Mouse (Mus musculus) cerebellum, adult 9-10 months (tissue): ENCODE results near the gene Olfr1454.

Experiments
- DNase-seq: peaks from one replicate; pipeline ENCODE4 v3.0.0; 2022

Olfr1454 gene

DNA sequence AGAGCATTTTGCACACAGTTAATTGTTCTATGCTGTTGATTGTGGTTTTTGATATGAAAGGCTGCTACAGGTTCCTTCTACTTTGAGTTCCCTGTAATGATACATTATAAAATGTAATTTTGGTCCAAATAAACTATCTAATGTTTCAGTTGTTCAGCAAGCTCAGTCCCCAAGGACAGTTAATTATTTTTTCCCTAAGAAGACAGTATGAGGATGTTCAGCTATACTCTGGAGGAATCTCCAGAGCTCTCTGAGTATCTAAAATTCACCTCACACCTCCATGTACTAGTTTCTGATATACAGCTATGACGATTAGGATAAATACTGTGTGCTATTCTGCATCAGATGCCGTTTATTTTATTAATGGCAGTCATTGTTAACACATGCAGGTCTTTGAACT lies at the start of gene Olfr1454:
Olfr1454 (plus strand) TSS at position 301 of the 400 bp plus-strand sequence.
- no peak for DNase-seq

- no peak for DNase-seq
These were observed 32.2 kb upstream of the Olfr1454 start, which contains the start of gene Olfr1453 for GRCm38 (mm10) chr19:13028227-13028626. TSS of gene Olfr1453 (minus strand) at chr19:13028327.

GRCm38 (mm10) chr19:13093908-13094307 lies 33.5 kb downstream of the Olfr1454 start:
- DNase-seq: no peak

DNA sequence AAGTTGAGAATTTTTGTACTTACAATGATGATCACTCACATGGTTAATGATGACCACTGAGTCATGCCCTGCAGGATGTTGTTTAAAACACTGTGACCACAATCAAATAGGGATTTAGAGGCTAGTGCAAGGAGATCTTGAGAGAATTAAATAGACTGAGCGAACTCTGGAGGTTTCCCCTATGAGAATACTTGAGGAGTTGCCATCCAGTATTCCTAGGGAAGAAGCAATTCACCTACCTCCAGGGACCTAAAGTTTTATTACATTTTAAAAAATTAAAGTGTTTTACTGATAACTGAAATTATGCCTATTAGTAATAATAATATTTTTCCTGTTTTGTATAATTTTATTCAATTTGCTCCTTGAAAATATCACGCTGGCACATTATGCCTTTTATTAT lies 37.4 kb downstream of the Olfr1454 start, which contains the start of gene Olfr1457:
Olfr1457 (minus strand) TSS at position 101 of the 400 bp plus-strand sequence.
- DNase-seq: no peak

DNA sequence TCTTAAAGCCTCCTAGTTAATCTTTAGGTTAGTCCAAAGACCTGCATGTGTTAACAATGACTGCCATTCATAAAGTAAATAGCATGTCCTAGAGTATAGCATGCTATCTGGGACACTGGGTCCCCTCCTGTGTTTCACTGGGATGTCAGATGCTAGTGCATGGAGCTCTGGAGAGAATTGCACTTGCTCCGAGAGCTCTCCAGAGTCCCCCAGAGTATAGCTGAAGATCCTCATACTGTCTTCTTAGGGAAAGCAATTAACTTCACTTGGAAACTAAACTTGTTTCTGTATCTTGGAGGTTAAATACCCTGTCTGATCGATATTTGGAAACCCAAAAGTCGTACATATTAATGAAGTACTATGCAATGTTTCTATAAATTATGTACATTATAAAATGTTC lies 46.3 kb downstream of the Olfr1454 start, which contains the start of gene Olfr1458:
Olfr1458 (minus strand) TSS at position 101 of the 400 bp plus-strand sequence.
- no peak for DNase-seq
